Mouse (Mus musculus): Measurements from ENCODE around the gene Hnrnph1. TPM values are rescaled to one million over a fixed set of nuclear protein-coding genes. Genes with fewer than 3 reads are reported as not detected.

The Hnrnph1 gene
- polyA plus RNA-seq (2012): 450 and 581 TPM in 2 replicates

GRCm38 (mm10) chr11:50376911-50377891 is at the start of gene Hnrnph1:
TSS of gene Hnrnph1 (plus strand) at chr11:50376990.

GRCm38 (mm10) chr11:50354162-50354561 is 22.6 kb upstream of the Hnrnph1 start, which contains the start of gene Cby3:
TSS of gene Cby3 (plus strand) at chr11:50354462.

GRCm38 (mm10) chr11:50430277-50431133 is 53.7 kb downstream of the Hnrnph1 start, which contains the start of gene Rufy1:
TSS of gene Rufy1 (minus strand) at chr11:50431125.

Other genes with a start within 250 kb of the Hnrnph1 start
- gene Tbc1d9b, start 245.6 kb upstream of the Hnrnph1 start, polyA plus RNA-seq (2012): 87.5 and 102 TPM in 2 replicates
- gene Mrnip, start 202.5 kb upstream of the Hnrnph1 start, polyA plus RNA-seq (2012): 6.4 and 6.7 TPM in 2 replicates
- gene Sqstm1, start 166.2 kb upstream of the Hnrnph1 start, polyA plus RNA-seq (2012): 206 and 241 TPM in 2 replicates
- 137 and 156 TPM in 2 replicates for gene Mgat4b, start 166.1 kb upstream of the Hnrnph1 start, polyA plus RNA-seq (2012)
- gene Ltc4s, start 138.4 kb upstream of the Hnrnph1 start, polyA plus RNA-seq (2012): 5.5 and 12.0 TPM in 2 replicates
- gene Maml1, start 84.7 kb upstream of the Hnrnph1 start, polyA plus RNA-seq (2012): 15.5 and 17.3 TPM in 2 replicates
- gene Canx, start 51.3 kb upstream of the Hnrnph1 start, polyA plus RNA-seq (2012): 66.4 and 107 TPM in 2 replicates
- gene Cby3, start 22.5 kb upstream of the Hnrnph1 start, polyA plus RNA-seq (2012): 0.11 and 0.84 TPM in 2 replicates
- 12.6 and 14.7 TPM in 2 replicates for gene Rufy1, start 54.1 kb downstream of the Hnrnph1 start, polyA plus RNA-seq (2012)
- gene Adamts2, start 225.1 kb downstream of the Hnrnph1 start, polyA plus RNA-seq (2012): not detected in 2 replicates